Mouse (Mus musculus): Measurements from ENCODE around the gene Ddr2.
A peak's percentile ranks its signal among the peaks of the same experiment; 100 is the strongest.
"Not testable (repeated sequence)": the region's sequence is repeated elsewhere in the genome, so short reads cannot be mapped to it uniquely, and the experiment has no call there.

The Ddr2 gene

DNA sequence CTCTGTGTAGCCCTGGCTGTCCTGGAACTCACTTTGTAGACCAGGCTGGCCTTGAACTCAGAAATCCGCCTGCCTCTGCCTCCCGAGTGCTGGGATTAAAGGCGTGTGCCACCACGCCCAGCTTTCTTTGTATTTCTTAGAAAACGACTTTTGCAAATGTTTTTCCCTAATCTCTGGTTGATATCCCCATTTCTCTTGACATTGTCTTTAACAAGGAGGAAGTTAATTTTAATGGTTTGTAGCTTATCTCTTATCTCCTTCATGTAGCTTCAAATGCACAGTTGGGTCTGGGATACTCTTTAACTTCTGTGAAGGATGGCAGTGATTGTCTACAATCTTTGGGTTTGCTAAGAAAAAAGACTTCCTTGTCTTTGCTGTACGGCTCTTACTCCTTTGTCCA, 7.7 kb downstream of the Ddr2 start:
- not testable (repeated sequence) for DNase-seq (ENCODE audit: low read depth, low spot score)

DNA sequence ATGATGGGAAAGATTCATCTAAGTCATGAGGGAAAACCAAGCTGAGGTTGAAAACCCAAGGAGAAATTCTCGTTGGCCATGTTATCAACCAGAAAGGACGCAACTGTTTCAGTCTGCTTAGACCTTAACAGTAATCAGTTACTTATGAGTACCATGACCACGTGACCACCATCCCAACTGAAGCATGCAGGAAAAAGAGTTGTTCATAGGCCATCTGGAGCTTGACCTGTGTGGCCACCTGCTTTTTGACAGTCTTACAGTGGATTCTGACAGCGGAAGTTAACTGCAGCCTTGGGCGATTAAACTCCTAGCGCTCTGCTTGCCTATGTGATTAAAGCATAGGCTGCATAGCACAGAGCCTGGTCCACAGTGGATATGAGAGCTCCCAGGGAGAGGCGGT, 23.9 kb downstream of the Ddr2 start:
- no peak for DNase-seq (ENCODE audit: low read depth, low spot score)

- peak; percentile 5 for DNase-seq (ENCODE audit: low read depth, low spot score)
Observed at GRCm38 (mm10) chr1:170084151-170084796, 26.3 kb downstream of the Ddr2 start.

DNA sequence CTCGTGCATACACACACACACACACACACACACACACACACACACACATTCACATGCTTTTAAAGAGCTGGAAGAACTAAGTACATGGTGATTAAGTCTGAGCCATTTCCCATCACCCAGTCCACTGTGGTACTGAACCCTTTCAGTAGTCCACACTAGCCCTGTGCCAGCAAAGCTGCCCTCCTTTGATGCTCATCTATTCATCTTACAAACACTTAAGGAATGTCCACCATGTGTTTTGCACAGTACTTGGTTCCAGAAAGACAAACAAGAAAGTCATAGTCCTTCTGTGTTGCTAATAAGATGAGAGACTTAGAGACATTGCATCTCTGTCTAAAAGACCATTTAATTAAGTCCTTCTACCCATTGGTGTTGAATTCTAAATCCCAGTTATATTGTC, 29.7 kb downstream of the Ddr2 start:
- DNase-seq (ENCODE audit: low read depth, low spot score): no peak

DNA sequence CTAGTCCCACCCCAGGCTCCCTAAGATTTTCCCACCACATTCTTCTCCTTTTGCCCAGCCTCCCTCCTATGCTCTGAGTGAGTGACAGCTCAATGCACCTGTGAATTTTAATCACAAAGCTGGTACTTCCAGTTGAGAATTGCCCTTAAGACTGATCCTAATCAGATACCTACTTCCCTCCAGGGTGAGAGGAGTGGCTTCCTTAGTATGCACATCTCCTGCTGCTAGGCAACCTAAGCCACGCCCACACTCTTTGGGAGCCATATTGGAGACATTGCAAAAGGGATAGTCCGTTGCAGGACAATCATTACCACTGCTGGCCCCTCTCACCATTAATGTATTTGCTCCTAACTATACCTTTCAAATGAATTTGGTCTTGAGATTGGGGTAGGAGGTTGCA, 31.1 kb downstream of the Ddr2 start:
- DNase-seq (ENCODE audit: low read depth, low spot score): no peak

- no peak for DNase-seq (ENCODE audit: low read depth, low spot score)
Observed at GRCm38 (mm10) chr1:170076339-170076738, 34.2 kb downstream of the Ddr2 start.

GRCm38 (mm10) chr1:170073768-170074167, 36.8 kb downstream of the Ddr2 start:
- DNase-seq (ENCODE audit: low read depth, low spot score): peak; percentile 4

GRCm38 (mm10) chr1:170069143-170069542, 41.4 kb downstream of the Ddr2 start:
- no peak for DNase-seq (ENCODE audit: low read depth, low spot score)

GRCm38 (mm10) chr1:170065931-170066330, 44.6 kb downstream of the Ddr2 start:
- no peak for DNase-seq (ENCODE audit: low read depth, low spot score)

DNA sequence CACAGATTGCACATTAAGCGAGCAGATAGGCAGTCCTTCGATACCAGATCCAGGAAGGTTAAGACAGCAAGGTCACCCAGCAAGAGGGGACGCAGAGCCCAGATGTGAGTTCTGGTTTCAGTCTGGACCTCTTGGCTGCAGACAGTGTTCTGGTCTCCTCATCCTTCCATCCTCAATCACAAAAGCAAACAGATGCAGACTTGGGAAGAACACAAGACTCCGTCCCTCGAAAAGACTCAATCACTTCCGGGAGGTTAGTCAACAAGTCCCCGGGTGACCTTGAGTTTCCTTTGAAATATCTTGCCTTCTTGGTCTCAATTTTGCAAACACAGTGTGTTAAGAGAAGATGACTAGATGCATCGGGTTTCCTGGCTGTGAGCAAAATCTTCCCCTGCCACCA, 45.6 kb downstream of the Ddr2 start:
- no peak for DNase-seq (ENCODE audit: low read depth, low spot score)

DNA sequence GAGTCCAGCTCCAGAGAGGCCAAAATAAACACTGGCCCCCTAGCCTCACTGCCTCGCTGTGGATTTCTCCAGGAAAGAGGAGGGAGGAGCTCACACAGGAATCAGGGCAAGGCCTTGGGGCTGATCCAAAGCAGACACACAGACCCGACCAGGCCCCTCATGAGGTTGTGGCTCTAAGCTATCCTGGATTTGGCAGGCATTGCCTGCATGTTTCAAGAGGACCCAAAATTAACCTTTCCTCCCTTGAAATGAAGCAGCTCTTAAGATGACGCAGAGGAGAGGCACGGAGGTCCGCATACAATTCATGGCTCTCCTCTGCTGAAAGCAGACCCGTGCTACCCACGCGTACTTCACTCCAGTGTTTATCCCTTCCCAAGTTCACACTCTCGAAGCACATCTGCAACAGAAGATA, 46.5 kb downstream of the Ddr2 start:
- no peak for DNase-seq (ENCODE audit: low read depth, low spot score)

GRCm38 (mm10) chr1:170060214-170060613, 50.3 kb downstream of the Ddr2 start:
- no peak for DNase-seq (ENCODE audit: low read depth, low spot score)

DNA sequence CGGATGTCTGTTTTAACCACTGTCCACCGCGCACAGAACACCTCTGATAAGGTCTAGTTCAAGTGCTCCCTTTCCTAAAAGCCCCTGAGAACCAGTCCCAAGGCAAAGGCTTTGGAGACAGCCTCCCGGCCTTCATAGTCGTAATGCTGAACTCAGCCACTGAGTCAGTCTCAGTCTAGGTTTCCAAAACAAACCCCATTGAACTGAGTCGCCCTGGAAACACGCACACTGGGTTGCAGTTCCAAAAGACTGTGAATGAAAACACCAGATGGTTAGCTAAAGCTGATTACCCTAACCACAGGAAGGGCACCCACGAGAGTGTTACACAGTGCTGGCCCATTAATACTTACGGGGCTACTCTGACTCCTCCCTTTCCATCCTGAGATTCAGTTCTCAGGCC, 51.2 kb downstream of the Ddr2 start:
- no peak for DNase-seq (ENCODE audit: low read depth, low spot score)

DNA sequence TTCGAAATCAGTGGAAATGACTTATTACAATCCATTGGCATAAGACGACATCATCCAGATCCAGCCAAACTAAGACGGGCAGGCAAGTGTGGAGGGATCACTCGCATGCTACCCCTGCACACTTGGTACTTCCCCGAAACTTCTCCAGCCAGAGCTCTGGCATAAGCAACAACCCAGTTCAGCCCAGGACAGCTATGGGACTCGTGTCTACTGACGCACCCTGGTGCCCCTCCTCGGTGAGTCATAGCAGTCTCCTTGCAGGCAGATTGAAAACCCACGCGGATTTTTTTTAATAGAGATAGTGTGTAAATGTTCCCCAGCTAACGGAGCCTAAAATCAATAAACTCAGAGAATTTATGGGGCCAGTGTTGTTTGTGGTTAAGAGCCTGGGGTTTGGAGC, 52.5 kb downstream of the Ddr2 start:
- DNase-seq (ENCODE audit: low read depth, low spot score): no peak

GRCm38 (mm10) chr1:170057607-170058006, 53.0 kb downstream of the Ddr2 start:
- DNase-seq (ENCODE audit: low read depth, low spot score): no peak

- DNase-seq (ENCODE audit: low read depth, low spot score): no peak
Observed at GRCm38 (mm10) chr1:170056921-170057320, 53.6 kb downstream of the Ddr2 start.

DNA sequence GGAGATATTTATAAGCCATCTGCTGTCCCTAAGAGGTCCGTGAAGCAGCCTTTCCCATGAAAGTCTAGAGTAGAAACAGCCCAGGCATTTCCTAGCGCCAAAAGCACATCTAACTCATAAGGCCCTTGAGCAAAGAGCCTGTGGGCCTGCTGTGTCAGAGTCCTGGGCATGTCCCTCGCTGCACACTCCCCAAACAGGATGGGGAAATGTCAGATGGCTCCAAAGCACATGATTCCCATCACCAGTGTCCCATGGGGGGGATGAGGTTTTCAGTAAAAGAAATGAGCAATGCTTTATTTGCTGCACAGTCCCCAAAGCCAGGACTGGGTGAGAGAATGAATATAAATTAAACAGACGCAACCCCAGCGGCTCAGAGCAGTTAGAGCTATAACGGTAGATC, 54.3 kb downstream of the Ddr2 start:
- DNase-seq (ENCODE audit: low read depth, low spot score): no peak

- DNase-seq (ENCODE audit: low read depth, low spot score): no peak
Observed at GRCm38 (mm10) chr1:170052469-170053065, 58.0 kb downstream of the Ddr2 start.

DNA sequence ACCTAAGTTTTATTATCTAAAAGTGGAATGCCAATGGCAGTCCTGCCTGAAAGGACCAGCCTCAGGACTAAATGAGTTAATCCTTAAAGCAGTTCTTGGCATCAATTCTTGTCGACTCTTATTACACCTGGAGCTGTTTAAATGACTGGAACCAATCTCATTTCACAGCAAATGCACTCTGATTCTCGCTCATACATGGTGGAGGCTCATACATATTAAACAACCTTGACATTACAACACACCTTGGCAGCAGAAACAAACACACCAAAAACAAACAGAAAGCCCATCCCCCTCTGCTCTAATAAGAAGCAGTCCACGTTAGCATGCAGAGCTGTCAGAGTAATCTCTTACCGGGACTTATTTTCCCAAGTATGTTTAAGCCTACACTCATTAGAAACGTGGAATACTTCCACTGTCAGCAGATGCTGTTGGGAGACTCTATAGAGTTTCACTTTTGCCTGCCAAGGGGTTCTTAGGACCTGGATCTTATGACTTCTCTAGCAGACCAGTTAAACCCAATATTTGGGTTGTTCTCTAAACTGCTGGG, 58.9 kb downstream of the Ddr2 start:
- DNase-seq (ENCODE audit: low read depth, low spot score): no peak

DNA sequence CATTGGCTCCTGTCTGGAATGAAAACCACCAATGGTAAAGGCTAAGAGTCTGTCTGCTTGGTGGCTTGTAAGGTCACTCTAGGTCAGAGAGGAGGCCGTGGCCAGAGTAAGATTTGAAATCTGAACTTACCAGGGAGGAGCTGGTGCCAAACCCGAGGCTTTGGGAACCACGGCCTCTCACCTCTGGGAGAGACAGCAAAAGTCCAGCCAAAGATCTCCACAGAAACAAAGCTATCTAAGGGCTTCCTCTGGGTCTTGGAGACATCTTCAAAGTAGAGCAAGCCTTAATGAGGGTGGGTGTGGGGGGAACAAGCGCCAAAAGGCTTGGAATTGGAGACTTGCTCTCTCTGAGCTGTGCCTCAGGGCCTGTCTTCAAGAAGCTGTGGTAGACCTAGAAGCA, 62.1 kb downstream of the Ddr2 start:
- no peak for DNase-seq (ENCODE audit: low read depth, low spot score)

DNA sequence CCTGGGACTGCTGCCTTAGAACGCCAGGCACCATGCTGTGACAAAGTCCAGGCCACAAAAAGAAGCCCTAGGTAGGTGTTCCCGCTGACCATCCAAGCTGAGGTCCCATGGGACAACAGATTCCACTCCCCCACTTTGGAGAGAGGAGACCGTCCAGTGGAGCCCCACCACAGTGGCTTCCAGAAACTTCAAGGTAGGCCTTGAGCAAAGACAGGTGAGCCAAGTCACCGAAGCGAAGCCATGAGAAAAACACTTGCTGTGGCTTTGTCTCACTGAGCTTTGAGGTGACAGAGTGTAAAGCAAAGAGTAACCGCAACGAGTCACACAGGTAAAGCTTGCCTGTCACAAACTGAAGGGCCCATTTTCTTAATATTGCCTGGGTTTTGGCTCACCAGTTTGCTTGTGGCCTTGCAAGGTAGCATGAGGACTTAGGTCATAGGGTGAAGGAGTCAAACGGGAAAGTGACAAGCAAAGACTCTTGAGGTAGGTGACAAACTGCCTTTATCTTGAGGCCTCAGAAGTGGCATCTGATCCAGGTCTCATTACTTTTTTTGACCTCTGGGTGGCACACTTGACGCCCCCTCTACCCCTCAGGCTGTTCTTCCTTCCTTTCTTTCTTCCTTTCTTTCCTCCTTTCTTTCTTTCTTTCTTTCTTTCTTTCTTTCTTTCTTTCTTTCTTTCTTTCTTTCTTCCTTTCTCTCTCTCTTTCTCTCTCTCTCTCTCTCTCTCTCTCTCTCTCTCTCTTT, 65.7 kb downstream of the Ddr2 start:
- DNase-seq (ENCODE audit: low read depth, low spot score): peak; percentile 6

DNA sequence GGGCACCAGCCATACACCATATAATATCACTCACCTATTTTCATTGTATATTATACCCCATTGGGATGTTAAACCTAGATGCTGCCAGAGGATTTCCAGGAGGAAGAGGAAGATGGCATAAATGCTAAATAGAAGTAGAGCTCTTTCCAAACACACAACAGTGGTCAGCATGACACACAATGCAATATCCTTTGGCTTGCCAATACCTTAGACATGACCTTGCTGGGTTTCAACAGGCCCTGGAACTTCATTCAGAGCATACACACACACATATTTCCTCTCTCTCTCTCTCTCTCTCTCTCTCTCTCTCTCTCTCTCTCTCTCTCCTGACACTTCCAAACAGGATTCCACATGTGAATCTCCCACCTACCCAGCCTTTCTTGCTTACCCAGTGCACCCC, 66.8 kb downstream of the Ddr2 start:
- DNase-seq (ENCODE audit: low read depth, low spot score): no peak

DNA sequence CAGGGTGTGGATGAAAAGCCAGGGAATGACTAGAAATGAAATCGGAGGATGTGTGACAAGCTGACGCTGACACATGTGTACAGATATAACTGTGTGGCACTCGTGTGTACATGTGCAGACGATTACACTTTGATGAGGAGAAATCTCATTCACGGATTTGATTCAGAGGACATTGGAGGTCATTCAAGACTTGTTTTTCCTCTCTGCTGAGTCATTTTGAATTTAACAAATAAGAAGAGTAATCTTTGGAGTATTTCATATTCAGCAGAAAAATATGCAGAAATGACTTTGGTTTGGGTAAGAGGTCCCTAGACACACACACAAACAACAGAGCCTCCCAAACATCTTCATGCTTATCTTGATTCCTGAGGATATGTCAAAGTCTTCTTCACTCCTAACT, 67.6 kb downstream of the Ddr2 start:
- no peak for DNase-seq (ENCODE audit: low read depth, low spot score)

Data from CD4-positive, CD25-positive, alpha-beta regulatory T cell, adult 2 months (primary cell).